Mouse (Mus musculus) neural tube, embryonic 10.5 days (tissue): ENCODE data around the gene Rcan3.

Experiments used
- DNase-seq: peaks from one replicate; pipeline ENCODE4 v3.0.0-alpha.2; 2017; ENCODE audit warnings: low spot score; ENCODE audit errors: extremely low spot score

Rcan3 gene

DNA sequence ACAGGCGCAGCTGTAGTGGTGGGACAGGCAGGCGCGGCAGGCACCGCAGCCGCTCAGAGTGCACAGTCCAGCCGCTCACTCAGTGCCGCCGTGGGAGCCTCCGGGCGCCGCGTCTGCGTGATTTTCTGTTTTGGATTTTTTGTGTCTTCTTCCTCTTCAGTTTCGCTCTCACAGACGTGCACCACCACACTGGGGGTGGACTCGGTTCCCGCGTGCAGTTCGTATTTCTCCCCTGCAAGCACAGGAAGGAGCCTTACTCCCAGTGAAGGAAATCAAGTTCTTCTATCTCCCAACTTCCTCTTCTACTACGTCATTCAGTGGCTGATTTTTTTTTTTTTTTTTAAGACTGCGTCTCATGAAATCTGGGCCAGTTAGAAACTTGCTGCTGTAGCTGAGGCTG, 17.3 kb downstream of the Rcan3 start:
- no peak for DNase-seq

- no peak for DNase-seq
Observed at GRCm38 (mm10) chr4:135413491-135413890, 20.2 kb downstream of the Rcan3 start.

GRCm38 (mm10) chr4:135411633-135412032, 22.0 kb downstream of the Rcan3 start:
- peak; percentile 46 for DNase-seq

DNA sequence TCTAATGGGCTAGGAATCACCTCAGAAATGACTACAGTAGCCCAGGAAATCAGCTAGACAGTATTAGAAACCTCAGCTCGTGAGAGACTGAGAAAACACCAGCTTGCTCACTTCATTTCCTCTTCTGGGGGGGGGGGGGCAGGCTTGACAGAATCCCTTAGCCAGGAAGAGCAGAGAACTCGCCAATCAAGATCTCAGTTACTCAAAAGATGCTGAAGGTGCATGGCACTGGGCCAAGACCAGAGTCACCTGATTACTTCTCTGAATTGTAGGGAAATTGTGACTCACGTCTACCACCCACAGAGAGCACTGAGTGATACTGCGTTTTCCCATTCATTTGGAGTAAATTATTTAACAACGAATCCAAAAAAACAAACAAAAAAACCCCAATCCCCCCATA, 27.5 kb downstream of the Rcan3 start:
- no peak for DNase-seq

- DNase-seq: no peak
Observed at GRCm38 (mm10) chr4:135404916-135405315, 28.7 kb downstream of the Rcan3 start.

DNA sequence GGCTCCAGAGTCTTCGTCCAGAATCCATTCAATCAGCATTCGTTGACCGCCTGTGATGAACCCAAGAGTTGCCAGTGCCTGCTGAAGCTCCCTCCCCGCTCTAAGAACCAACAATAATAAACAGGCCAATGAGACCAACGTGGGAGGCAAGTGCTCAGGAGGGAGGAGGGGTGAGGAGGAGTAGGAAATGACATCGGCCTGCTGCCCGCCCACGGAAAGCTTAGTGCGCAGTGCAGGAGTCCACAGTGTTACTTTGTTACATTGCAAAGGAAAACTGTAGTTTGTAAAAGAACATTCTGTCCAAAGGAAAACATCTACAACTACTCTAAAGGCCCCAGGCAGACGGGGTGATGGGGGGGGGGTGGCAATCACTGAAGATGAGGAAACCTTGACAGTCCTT, 29.6 kb downstream of the Rcan3 start:
- DNase-seq: no peak

- DNase-seq: no peak
Observed at GRCm38 (mm10) chr4:135401881-135402280, 31.8 kb downstream of the Rcan3 start.

GRCm38 (mm10) chr4:135397991-135398390, 35.7 kb downstream of the Rcan3 start, which contains the start of gene Ncmap:
TSS of gene Ncmap (minus strand) at chr4:135398227.
- peak; percentile 29 for DNase-seq

- DNase-seq: peak; percentile 23
Observed at GRCm38 (mm10) chr4:135397551-135397950, 36.1 kb downstream of the Rcan3 start.

DNA sequence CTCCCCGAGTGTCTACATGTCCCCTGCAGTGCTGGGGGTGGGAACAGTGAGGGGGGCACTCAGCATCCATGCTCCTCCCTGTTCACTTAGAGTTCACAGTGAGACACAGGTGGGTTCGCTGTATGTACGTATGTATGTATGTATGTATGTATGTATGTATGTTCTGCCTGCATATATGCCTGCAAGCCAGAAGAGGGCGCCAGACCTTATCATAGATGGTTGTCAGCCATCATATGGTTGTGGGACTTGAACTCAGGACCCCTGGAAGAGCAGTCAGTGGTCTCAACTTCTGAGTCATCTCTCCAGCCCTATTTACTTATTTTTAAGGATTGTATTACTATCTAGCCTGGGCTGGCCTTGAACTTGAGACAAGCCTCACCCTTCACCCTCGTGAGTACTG, 37.4 kb downstream of the Rcan3 start:
- DNase-seq: no peak

DNA sequence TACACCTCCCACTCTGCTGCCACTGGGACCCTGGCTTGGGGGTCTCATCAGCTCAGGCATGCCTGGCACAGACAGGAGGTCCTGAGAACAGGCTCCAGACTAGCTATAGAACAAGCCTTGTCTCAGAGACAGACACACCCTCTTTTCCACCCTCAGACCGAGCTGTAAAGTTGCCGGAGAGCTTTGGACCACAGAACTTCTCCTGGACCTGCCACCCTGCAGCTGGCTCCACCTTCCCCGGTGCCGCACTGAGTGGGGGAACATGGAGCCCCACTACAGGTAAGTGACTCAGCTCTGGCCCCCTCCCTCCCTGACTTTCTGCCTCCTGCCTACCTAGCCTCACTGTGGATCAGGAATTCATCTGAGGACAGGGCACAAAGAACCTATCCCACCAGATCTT, 38.3 kb downstream of the Rcan3 start:
- DNase-seq: no peak

GRCm38 (mm10) chr4:135394666-135395065, 39.0 kb downstream of the Rcan3 start:
- DNase-seq: no peak

- DNase-seq: no peak
Observed at GRCm38 (mm10) chr4:135393381-135393780, 40.3 kb downstream of the Rcan3 start.

DNA sequence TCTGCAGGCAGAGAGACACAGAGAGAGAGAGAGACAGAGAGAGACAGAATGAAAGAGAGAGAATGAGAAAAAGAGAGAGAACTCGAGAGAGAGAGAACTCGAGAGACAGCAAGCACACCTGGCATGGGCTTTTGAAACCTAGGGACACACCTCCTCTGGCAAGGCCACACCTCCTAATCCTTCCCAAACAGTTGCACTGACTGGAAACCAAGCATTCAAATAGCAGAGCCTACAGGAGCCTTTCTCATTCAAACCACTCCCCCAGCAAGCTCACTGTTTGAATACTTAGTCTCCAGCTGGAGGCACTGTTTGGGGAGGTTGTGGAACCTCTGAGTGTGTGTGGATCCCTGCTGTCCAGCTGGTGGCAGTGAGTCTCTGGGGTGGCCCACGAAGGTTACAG, 40.9 kb downstream of the Rcan3 start:
- DNase-seq: no peak

GRCm38 (mm10) chr4:135391014-135391413, 42.6 kb downstream of the Rcan3 start:
- no peak for DNase-seq

DNA sequence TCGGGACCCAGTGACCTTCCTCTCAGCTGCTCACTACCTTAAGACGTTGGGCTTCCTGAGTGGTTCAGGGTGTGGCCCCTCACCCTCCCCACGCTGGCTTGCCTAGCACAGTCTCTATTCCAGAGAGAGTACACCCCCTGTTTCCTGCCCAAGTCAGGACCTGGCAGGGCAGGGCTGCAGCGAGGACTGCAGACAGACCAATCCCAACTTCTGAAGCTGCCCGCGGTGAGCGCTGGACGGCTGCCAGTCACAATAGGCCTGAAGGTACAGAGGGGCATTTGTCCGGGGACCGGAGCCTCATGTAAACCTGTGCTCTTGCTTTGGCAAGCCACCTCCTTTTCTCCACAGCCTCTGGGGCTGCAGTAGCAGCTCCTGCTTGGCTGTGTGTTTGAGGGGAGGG, 48.0 kb downstream of the Rcan3 start:
- no peak for DNase-seq

DNA sequence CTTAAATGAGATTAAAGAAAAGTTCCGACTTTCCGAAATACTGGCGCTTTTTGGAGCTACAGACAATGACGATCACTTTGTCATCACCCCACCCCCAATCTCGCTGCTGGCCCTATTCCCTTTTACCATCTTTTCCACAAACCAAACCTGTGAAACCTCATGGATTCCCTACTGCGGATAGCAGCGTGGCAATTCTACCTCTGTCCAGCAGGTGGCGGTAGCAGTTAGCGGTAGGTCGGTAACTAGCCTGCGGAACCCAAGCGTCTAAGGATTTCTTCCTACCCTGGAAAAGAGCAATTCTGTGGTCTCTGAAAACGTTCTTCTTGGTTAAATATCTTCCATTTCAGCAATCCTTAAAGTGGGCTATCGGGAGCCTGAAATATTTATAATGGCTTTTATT, 51.3 kb downstream of the Rcan3 start:
- peak; percentile 76 for DNase-seq

- DNase-seq: no peak
Observed at GRCm38 (mm10) chr4:135381355-135381754, 52.3 kb downstream of the Rcan3 start.

- no peak for DNase-seq
Observed at GRCm38 (mm10) chr4:135377241-135377640, 56.4 kb downstream of the Rcan3 start.

DNA sequence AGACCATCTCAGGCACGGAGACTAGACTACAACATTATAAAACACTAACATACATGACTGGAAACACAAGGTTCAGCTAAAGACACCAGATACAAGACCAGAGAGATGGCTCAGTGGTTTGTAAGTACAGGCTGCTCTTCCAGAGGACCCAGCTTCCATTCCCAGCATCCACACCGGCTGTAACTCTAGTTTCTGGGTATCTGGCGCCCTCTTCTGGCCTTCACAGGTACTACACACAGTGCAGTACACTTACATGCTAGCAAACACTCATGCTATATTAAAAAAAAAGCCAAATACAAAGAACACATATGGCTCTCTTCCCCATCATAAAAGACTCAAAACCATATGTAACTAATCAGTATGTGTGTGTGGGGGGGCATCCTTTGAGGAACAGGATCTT, 58.2 kb downstream of the Rcan3 start:
- DNase-seq: no peak

DNA sequence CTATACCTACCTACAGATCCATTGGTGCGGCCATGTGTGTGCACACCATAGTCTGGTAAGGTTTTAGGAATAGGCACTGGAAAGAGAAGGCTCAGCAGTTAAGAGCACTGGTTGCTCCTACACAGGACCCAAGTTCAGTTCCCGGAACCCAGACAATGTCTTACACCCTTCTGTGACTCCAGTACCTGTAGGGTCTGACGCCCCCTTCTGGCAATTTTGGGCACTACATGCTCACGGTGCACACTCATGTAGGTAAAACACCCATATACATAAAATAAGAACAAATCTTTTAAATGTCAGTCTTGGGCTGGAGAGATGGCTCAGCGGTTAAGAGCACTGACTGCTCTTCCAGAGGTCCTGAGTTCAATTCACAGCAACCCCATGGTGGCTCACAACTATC, 60.4 kb downstream of the Rcan3 start:
- no peak for DNase-seq

DNA sequence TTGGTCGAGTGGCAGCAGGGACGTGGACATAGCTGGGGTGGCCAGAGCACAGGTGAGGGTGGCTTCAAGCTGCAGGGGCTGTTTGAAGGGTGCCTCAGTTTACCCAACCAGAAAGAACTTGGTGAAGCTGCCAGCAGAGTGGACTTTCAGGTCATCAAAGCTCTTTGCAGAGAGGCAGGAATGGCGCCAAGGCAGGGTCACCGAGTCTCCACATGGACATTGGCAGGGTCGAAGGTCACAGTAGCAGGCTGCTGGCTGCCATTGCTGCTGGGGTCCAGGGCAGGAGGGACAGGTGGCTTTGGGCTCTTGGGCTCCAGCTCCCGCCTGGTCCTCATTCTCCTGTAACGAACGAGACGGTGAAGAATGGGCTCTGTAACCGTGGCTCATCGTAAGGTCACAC, 63.3 kb downstream of the Rcan3 start:
- no peak for DNase-seq

DNA sequence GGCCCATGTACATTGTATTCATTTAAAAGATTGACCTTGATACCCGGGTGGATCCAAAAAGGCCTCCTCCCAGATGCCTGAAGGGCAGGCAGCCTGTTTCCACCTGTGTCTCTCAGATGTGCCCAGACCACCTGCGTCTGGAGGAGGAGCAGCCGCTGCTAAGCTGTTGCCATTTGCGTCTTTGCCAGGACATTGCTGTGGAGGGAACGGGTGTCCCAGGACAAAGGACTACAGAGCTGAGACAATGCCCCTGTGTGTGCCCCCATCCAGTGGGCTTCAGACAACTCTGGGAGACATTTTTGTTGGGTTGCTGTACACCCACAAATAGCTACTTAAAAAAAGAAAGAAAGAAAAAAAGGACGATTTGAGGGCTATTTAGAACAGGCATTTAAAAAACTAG, 70.8 kb downstream of the Rcan3 start:
- DNase-seq: no peak
